Mouse (Mus musculus) urinary bladder, postnatal 4 days (tissue): ENCODE measurements around the gene Slc8a2.
A peak's percentile ranks its signal among the peaks of the same experiment; 100 is the strongest.

Source experiments
- DNase-seq, 2 experiments: peaks; one replicate each; pipeline ENCODE4 v3.0.0; 2021 to 2022; ENCODE audit warnings: low spot score in 2 of 2

The Slc8a2 gene

GRCm38 (mm10) chr7:16129421-16129845 is at the start of gene Slc8a2:
Gene Slc8a2 (plus strand): TSS chr7:16129826.
- DNase-seq: peak; percentile 71 to 81

GRCm38 (mm10) chr7:16079947-16080346 is 49.7 kb upstream of the Slc8a2 start:
- DNase-seq: no peak

- DNase-seq: no peak
These were observed 49.0 kb upstream of the Slc8a2 start for GRCm38 (mm10) chr7:16080581-16080980.

- DNase-seq: no peak
These were observed 46.3 kb upstream of the Slc8a2 start for GRCm38 (mm10) chr7:16083361-16083760.

GRCm38 (mm10) chr7:16087587-16087986 is 42.0 kb upstream of the Slc8a2 start:
- no peak for DNase-seq

- no peak for DNase-seq
These were observed 35.0 kb upstream of the Slc8a2 start for GRCm38 (mm10) chr7:16094592-16094991.

GRCm38 (mm10) chr7:16098021-16099017 is 31.3 kb upstream of the Slc8a2 start, which contains the start of gene Napa:
Gene Napa (plus strand): TSS chr7:16098458.
- DNase-seq: peak; percentile 98

GRCm38 (mm10) chr7:16099901-16100300 is 29.7 kb upstream of the Slc8a2 start:
- no peak for DNase-seq

GRCm38 (mm10) chr7:16101081-16101480 is 28.5 kb upstream of the Slc8a2 start:
- DNase-seq: no peak

GRCm38 (mm10) chr7:16101726-16102475 is 27.7 kb upstream of the Slc8a2 start:
- no peak for DNase-seq

- DNase-seq: no peak
These were observed 26.9 kb upstream of the Slc8a2 start for GRCm38 (mm10) chr7:16102686-16103226.

- DNase-seq: no peak
These were observed 25.9 kb upstream of the Slc8a2 start for GRCm38 (mm10) chr7:16103760-16104159.

GRCm38 (mm10) chr7:16104611-16105388 is 24.8 kb upstream of the Slc8a2 start:
- DNase-seq: no peak

GRCm38 (mm10) chr7:16108886-16109542 is 20.6 kb upstream of the Slc8a2 start:
- no peak for DNase-seq

- no peak for DNase-seq
These were observed 19.5 kb upstream of the Slc8a2 start for GRCm38 (mm10) chr7:16110158-16110557.

GRCm38 (mm10) chr7:16111284-16112090 is 18.1 kb upstream of the Slc8a2 start:
- no peak for DNase-seq

GRCm38 (mm10) chr7:16116418-16116817 is 13.2 kb upstream of the Slc8a2 start:
- DNase-seq: no peak

GRCm38 (mm10) chr7:16117100-16117499 is 12.5 kb upstream of the Slc8a2 start:
- no peak for DNase-seq

GRCm38 (mm10) chr7:16119569-16120261 is 9.9 kb upstream of the Slc8a2 start, which contains the start of gene Kptn:
Gene Kptn (plus strand): TSS chr7:16119895.
- peak; percentile 87 to 91 for DNase-seq
